Mouse (Mus musculus) stomach, postnatal 0 days (tissue): ENCODE measurements at regions not wholly inside any gene's neighbourhood (a gene's known extent, or its start where the extent isn't known, plus 50 kb on each side); places are given as distances from the start of the nearest gene placed in this dataset.

ENCODE experiments used
- CTCF ChIP-seq: IDR thresholded peaks from 2 replicates; pipeline ENCODE4 v1.5.1; 2016; ENCODE audit warnings: antibody characterized with exemption, low read depth, mild to moderate bottlenecking, moderate library complexity
- EP300 ChIP-seq: optimal IDR thresholded peaks from 2 replicates; pipeline ENCODE3; 2016; ENCODE audit warnings: antibody characterized with exemption

DNA sequence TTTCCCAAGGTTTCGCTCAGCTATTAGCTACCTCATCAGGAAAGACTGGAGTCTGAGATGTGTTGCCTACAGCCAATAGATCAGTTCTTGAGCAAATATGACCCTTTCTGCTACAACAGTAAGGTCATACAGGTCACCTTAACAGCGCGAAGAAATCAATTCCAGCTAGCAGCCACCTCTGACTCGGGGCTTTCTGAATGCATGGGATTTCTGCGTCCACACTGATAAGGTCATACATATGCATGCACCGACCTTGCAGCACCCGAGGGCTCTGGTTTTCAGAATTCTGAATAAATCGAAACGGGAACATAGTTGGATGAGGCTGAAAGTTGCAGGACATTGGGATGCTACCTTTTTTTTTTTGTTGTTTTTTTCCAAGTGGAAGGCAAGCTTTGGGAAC lies 121.6 kb upstream of the 4930583I09Rik start:
- no peak for TF ChIP-seq EP300
- TF ChIP-seq CTCF = no peak
